Mouse (Mus musculus) lung, adult 2 months (tissue): ENCODE data around the gene 3110082I17Rik.

Experiments used
- CTCF ChIP-seq: fragments of 200-500 bp; IDR thresholded peaks from 2 replicates; pipeline ENCODE4 v1.5.1; 2011; ENCODE audit warnings: mild to moderate bottlenecking, low read length, control low read depth; ENCODE audit not compliant: insufficient read depth
- POLR2A ChIP-seq: fragments of 200-500 bp; IDR thresholded peaks from 2 replicates; pipeline ENCODE4 v1.6.1; 2011; ENCODE audit warnings: low read depth, mild to moderate bottlenecking, control low read depth, low read length, borderline replicate concordance; ENCODE audit errors: extremely low read depth

DNA sequence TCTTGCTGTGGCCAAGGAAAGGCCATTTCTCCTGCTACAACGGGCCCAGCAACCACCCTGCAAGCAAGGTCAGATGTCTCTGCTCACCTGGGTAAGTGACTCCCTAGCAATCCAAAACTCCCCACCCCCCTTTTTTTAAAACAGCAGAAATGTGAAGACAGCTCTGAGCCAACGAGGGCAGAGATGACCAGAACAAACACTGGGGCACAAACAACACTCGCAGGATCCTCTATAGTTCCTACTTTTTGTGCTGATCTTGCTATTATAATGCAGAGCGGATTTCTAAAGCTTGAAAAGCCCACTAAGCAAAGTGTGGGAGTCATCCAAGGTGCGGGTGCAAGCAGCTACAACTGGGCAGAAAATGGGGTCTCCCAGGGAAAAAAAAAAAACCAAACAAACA lies 89.2 kb downstream of the 3110082I17Rik start:
- no peak for TF ChIP-seq POLR2A
- TF ChIP-seq CTCF: no peak
